Mouse (Mus musculus) lung, adult 2 months (tissue): Measurements from ENCODE around the gene Pds5a.

Experiments
- CTCF ChIP-seq: fragments of 200-500 bp; IDR thresholded peaks from 2 replicates; pipeline ENCODE4 v1.5.1; 2011; ENCODE audit warnings: mild to moderate bottlenecking, low read length, control low read depth; ENCODE audit not compliant: insufficient read depth
- POLR2A ChIP-seq: fragments of 200-500 bp; IDR thresholded peaks from 2 replicates; pipeline ENCODE4 v1.6.1; 2011; ENCODE audit warnings: low read depth, mild to moderate bottlenecking, control low read depth, low read length, borderline replicate concordance; ENCODE audit errors: extremely low read depth

- TF ChIP-seq CTCF, result no peak
- no peak for TF ChIP-seq POLR2A
These were observed 123.2 kb downstream of the Pds5a start for GRCm38 (mm10) chr5:65574876-65575275.
